Mouse (Mus musculus): ENCODE measurements at regions not wholly inside any gene's neighbourhood (a gene's known extent, or its start where the extent isn't known, plus 50 kb on each side); places are given as distances from the start of the nearest gene placed in this dataset.

GRCm38 (mm10) chr13:90729078-90729477 is 176.1 kb downstream of the Atp6ap1l start:
- Histone ChIP-seq H3K4me3 (ENCODE audit: low read depth, low read length) (no peak overlapping the region), H3K27ac (ENCODE audit: low read depth) (no peak overlapping the region), H3K27me3 (ENCODE audit: insufficient read depth, low read length) (no peaks in the 10 kb centered on the region), H3K4me1 (ENCODE audit: insufficient read depth) (no peaks in the 10 kb centered on the region), H3K9me3 (ENCODE audit: low read length) (no peaks in the 10 kb centered on the region), H3K4me2 (ENCODE audit: low read depth, low read length) (no peak overlapping the region), H3K36me3 (replicated peaks; ENCODE audit: insufficient read depth, low read length) (no peaks in the 10 kb centered on the region), H3K9ac (replicated peaks) (no peak overlapping the region)
- ATAC-seq (no peak), DNase-seq (no peak)
- TF ChIP-seq EP300 (IDR thresholded peaks at IDR 0.05; ENCODE audit: low read depth) (no peak), CTCF (IDR thresholded peaks at IDR 0.05; ENCODE audit: low read depth) (no peak)

DNA sequence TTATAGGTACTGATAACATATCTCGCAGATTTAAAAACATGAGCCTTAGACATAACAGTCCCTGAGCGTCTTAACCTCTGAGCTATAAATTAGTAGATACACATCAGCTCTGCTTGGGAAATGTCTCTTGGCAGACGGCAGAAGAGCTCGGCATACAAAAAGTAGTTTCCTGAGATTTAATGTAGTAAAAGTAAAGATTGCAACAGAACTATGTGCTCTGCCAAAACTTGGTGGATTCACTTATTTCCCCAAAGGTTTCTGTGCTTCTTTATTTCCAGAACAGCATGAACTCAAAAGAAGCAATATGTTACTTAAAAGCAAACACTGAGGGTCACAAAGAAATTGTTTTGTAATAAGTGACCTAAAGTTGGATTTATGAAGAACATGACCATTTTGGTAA is 177.3 kb downstream of the Atp6ap1l start:
- H3K27me3 ChIP-seq (ENCODE audit: insufficient read depth, low read length), result no peaks in the 10 kb centered on the region
- DNase-seq (no peak), ATAC-seq (no peak)
- no peak overlapping the region for H3K4me2 ChIP-seq (ENCODE audit: low read depth, low read length)
- no peaks in the 10 kb centered on the region for H3K9me3 ChIP-seq (ENCODE audit: low read length)
- no peaks in the 10 kb centered on the region for H3K36me3 ChIP-seq (replicated peaks; ENCODE audit: insufficient read depth, low read length)
- H3K9ac ChIP-seq (replicated peaks), result no peak overlapping the region
- no peak overlapping the region for H3K4me3 ChIP-seq (ENCODE audit: low read depth, low read length)
- no peaks in the 10 kb centered on the region for H3K4me1 ChIP-seq (ENCODE audit: insufficient read depth)
- H3K27ac ChIP-seq (ENCODE audit: low read depth), result no peak overlapping the region
- WGBS (ENCODE audit: insufficient replicate concordance), result 62% methylated on average over 4 of the region's 4 CpGs
- TF ChIP-seq CTCF (IDR thresholded peaks at IDR 0.05; ENCODE audit: low read depth), result no peak
- no peak for TF ChIP-seq EP300 (IDR thresholded peaks at IDR 0.05; ENCODE audit: low read depth)

DNA sequence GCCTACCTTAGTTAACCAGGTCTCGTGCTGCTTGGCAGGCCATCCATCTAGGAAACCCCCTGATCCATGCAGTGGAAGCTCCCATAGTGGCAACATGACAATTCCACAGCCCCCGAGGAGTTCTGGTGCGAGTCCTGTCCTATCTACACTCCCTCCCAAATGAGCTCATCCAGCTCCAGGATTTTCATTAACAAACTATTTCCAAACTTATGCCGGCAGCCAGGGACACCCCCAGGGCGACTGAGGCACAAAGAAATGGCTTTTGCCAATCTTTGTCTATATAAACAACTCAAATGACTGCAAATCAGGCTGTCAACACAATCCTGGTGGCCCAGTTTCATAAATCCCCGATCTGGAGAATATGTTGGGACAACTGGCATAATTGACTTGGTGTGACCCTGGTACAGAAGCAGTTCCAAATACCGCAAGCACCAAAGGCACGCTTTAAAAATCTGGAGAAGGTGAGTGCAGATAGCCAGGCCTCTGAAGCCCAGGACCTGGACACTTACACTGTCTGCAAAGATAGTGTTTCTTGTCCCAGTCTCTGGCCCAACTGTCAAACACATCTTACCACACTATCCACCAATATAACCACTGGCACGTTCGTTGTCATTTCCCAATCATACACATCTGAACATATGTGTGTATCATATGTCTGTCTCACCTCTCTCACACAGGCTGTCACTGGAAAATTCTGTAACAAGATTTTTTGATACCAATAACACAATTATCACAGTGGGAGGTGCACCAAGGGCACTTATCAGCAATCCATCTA is 179.9 kb downstream of the Atp6ap1l start:
- DNase-seq (no peak), ATAC-seq (no peak)
- Histone ChIP-seq H3K4me1 (ENCODE audit: insufficient read depth) (no peaks in the 10 kb centered on the region), H3K4me2 (ENCODE audit: low read depth, low read length) (no peak overlapping the region), H3K4me3 (ENCODE audit: low read depth, low read length) (no peak overlapping the region), H3K9me3 (ENCODE audit: low read length) (no peaks in the 10 kb centered on the region), H3K36me3 (replicated peaks; ENCODE audit: insufficient read depth, low read length) (no peaks in the 10 kb centered on the region), H3K27me3 (ENCODE audit: insufficient read depth, low read length) (no peaks in the 10 kb centered on the region), H3K27ac (ENCODE audit: low read depth) (no peak overlapping the region), H3K9ac (replicated peaks) (no peak overlapping the region)
- 73% methylated on average over 10 of the region's 10 CpGs for WGBS (ENCODE audit: insufficient replicate concordance)
- TF ChIP-seq CTCF (IDR thresholded peaks at IDR 0.05; ENCODE audit: low read depth), result no peak
- no peak for TF ChIP-seq EP300 (IDR thresholded peaks at IDR 0.05; ENCODE audit: low read depth)

DNA sequence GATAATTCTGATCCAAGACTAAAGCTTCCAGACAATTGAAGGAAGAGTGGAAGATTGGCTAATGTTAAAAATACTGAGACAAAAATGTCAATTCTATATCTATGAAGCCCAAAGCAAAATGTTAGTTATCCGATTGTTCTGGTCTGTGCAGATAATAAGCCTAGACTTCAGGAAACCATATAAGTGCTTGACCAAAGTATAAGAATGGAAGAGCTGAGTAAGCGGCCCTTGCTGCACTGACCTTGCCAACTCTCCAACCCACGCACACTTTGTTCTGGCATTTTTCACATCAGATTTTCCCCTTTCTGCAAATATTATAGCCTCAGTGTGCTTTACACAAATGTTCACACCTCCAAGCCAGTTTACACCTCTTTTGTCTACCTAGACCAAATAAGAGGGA is 180.6 kb downstream of the Atp6ap1l start:
- no peak for ATAC-seq
- Histone ChIP-seq H3K27me3 (ENCODE audit: insufficient read depth, low read length) (no peaks in the 10 kb centered on the region), H3K27ac (ENCODE audit: low read depth) (no peak overlapping the region), H3K36me3 (replicated peaks; ENCODE audit: insufficient read depth, low read length) (no peaks in the 10 kb centered on the region), H3K9ac (replicated peaks) (no peak overlapping the region), H3K4me2 (ENCODE audit: low read depth, low read length) (no peak overlapping the region), H3K4me3 (ENCODE audit: low read depth, low read length) (no peak overlapping the region), H3K4me1 (ENCODE audit: insufficient read depth) (no peaks in the 10 kb centered on the region), H3K9me3 (ENCODE audit: low read length) (no peaks in the 10 kb centered on the region)
- WGBS (ENCODE audit: insufficient replicate concordance), result 72% methylated on average over 3 of the region's 3 CpGs
- DNase-seq, result no peak
- no peak for TF ChIP-seq CTCF (IDR thresholded peaks at IDR 0.05; ENCODE audit: low read depth)
- TF ChIP-seq EP300 (IDR thresholded peaks at IDR 0.05; ENCODE audit: low read depth), result no peak

GRCm38 (mm10) chr13:90723533-90723898 is 181.6 kb downstream of the Atp6ap1l start:
- no peak for ATAC-seq
- Histone ChIP-seq H3K27me3 (ENCODE audit: insufficient read depth, low read length) (no peaks in the 10 kb centered on the region), H3K27ac (ENCODE audit: low read depth) (no peak overlapping the region), H3K36me3 (replicated peaks; ENCODE audit: insufficient read depth, low read length) (no peaks in the 10 kb centered on the region), H3K4me1 (ENCODE audit: insufficient read depth) (no peaks in the 10 kb centered on the region), H3K4me3 (ENCODE audit: low read depth, low read length) (no peak overlapping the region), H3K9ac (replicated peaks) (no peak overlapping the region), H3K4me2 (ENCODE audit: low read depth, low read length) (no peak overlapping the region), H3K9me3 (ENCODE audit: low read length) (no peaks in the 10 kb centered on the region)
- TF ChIP-seq EP300 (IDR thresholded peaks at IDR 0.05; ENCODE audit: low read depth) (no peak), CTCF (IDR thresholded peaks at IDR 0.05; ENCODE audit: low read depth) (no peak)
- WGBS (ENCODE audit: insufficient replicate concordance), result 63% methylated on average over 3 of the region's 3 CpGs
- DNase-seq, result no peak

GRCm38 (mm10) chr13:90722599-90723532 is 182.3 kb downstream of the Atp6ap1l start:
- Histone ChIP-seq H3K9ac (replicated peaks) (no peak overlapping the region), H3K27ac (ENCODE audit: low read depth) (no peak overlapping the region), H3K27me3 (ENCODE audit: insufficient read depth, low read length) (no peaks in the 10 kb centered on the region), H3K4me1 (ENCODE audit: insufficient read depth) (no peaks in the 10 kb centered on the region), H3K4me3 (ENCODE audit: low read depth, low read length) (no peak overlapping the region), H3K9me3 (ENCODE audit: low read length) (no peaks in the 10 kb centered on the region), H3K4me2 (ENCODE audit: low read depth, low read length) (no peak overlapping the region), H3K36me3 (replicated peaks; ENCODE audit: insufficient read depth, low read length) (no peaks in the 10 kb centered on the region)
- WGBS (ENCODE audit: insufficient replicate concordance), result 79% methylated on average over 8 of the region's 8 CpGs
- DNase-seq (no peak), ATAC-seq (no peak)
- TF ChIP-seq CTCF (IDR thresholded peaks at IDR 0.05; ENCODE audit: low read depth) (no peak), EP300 (IDR thresholded peaks at IDR 0.05; ENCODE audit: low read depth) (no peak)

Data from liver, postnatal 0 days (tissue).